Mouse (Mus musculus) MEL (cell line): ENCODE measurements around the gene Ccdc187. TPM values are rescaled to one million over a fixed set of nuclear protein-coding genes. Genes with fewer than 3 reads are reported as not detected.

Source experiments
- DNase-seq: peaks from one replicate; pipeline ENCODE4 v3.0.0; 2011; ENCODE audit warnings: low read depth, low spot score
- H3K27ac ChIP-seq: 2 replicates; pipeline ENCODE4 v1.5.1; 2012; ENCODE audit warnings: low read depth, mild to moderate bottlenecking, control low read depth, low read length, moderate library complexity; ENCODE audit not compliant: control insufficient read depth
- H3K27me3 ChIP-seq, 2 experiments: fragments of 150-350 bp in 1 of 2; sonication (generic) in 1 of 2; 2 replicates each; pipeline ENCODE4 v1.6.1; 2012; ENCODE audit warnings: low read length in 2 of 2, mild to moderate bottlenecking in 2 of 2, improper control_type of control experiment in 1 of 2, moderate library complexity in 1 of 2; ENCODE audit not compliant: insufficient read depth in 2 of 2, control insufficient read depth in 1 of 2
- H3K36me3 ChIP-seq, 2 experiments: 2 replicates each; pipeline ENCODE4 v1.6.1; 2012 to 2014; ENCODE audit warnings: low read length in 2 of 2, improper control_type of control experiment in 1 of 2, inconsistent platforms in 1 of 2, mild to moderate bottlenecking in 1 of 2; ENCODE audit not compliant: insufficient read depth in 2 of 2, control insufficient read depth in 1 of 2
- H3K4me1 ChIP-seq, 2 experiments: fragments of 150-350 bp in 1 of 2; sonication (generic) in 1 of 2; 2 replicates each; pipeline ENCODE4 v1.6.1; 2012; ENCODE audit warnings: low read length in 2 of 2, improper control_type of control experiment in 1 of 2, mild to moderate bottlenecking in 1 of 2; ENCODE audit not compliant: insufficient read depth in 2 of 2, control insufficient read depth in 1 of 2
- H3K4me3 ChIP-seq, 2 experiments: fragments of 150-350 bp in 1 of 2; sonication (generic) in 1 of 2; 2 replicates each; pipeline ENCODE4 v1.5.1; 2012; ENCODE audit warnings: low read depth in 2 of 2, low read length in 2 of 2, mild to moderate bottlenecking in 2 of 2, moderate library complexity in 2 of 2, control low read depth in 1 of 2, improper control_type of control experiment in 1 of 2; ENCODE audit not compliant: control insufficient read depth in 1 of 2, insufficient read depth in 1 of 2
- H3K79me2 ChIP-seq: 2 replicates; pipeline ENCODE4 v1.6.1; 2012; ENCODE audit warnings: mild to moderate bottlenecking, low read length, moderate library complexity; ENCODE audit not compliant: control insufficient read depth, poor library complexity, insufficient read depth
- H3K9ac ChIP-seq: 2 replicates; pipeline ENCODE4 v1.6.1; 2012; ENCODE audit warnings: low read depth, mild to moderate bottlenecking, control low read depth, low read length, moderate library complexity; ENCODE audit not compliant: control insufficient read depth, poor library complexity, severe bottlenecking
- H3K9me3 ChIP-seq: fragments of 150-350 bp; sonication (generic); replicated peaks from 2 replicates; pipeline ENCODE4 v1.6.1; 2012; ENCODE audit warnings: mild to moderate bottlenecking, low read length, improper control_type of control experiment, moderate library complexity; ENCODE audit not compliant: insufficient read depth
- CHD2 ChIP-seq: IDR thresholded peaks from 2 replicates; pipeline ENCODE4 v1.6.1; 2011; ENCODE audit warnings: low read length, improper control_type of control experiment
- CTCF ChIP-seq, 3 experiments: IDR thresholded peaks in 2 of 3; conservative IDR thresholded peaks in 1 of 3; 2 replicates each; pipeline ENCODE4 v1.5.1; 2011 to 2012; ENCODE audit warnings: low read length in 3 of 3, low read depth in 2 of 3, mild to moderate bottlenecking in 2 of 3, improper control_type of control experiment in 1 of 3, inconsistent platforms in 1 of 3, mixed read lengths in 1 of 3, moderate library complexity in 1 of 3; ENCODE audit not compliant: control insufficient read depth in 1 of 3, insufficient read depth in 1 of 3, poor library complexity in 1 of 3, severe bottlenecking in 1 of 3
- ELF1 ChIP-seq: IDR thresholded peaks from 2 replicates; pipeline ENCODE4 v1.6.1; 2014; ENCODE audit warnings: low read depth, mild to moderate bottlenecking, inconsistent platforms, low read length, improper control_type of control experiment, moderate library complexity
- GABPA ChIP-seq: IDR thresholded peaks from 2 replicates; pipeline ENCODE4 v1.6.1; 2012; ENCODE audit warnings: low read depth, mild to moderate bottlenecking, inconsistent platforms, low read length, improper control_type of control experiment, moderate library complexity
- MAFK ChIP-seq: IDR thresholded peaks from 2 replicates; pipeline ENCODE4 v1.6.1; 2011; ENCODE audit warnings: low read depth, mild to moderate bottlenecking, low read length, improper control_type of control experiment, borderline replicate concordance
- MYB ChIP-seq: IDR thresholded peaks from 2 replicates; pipeline ENCODE4 v1.6.1; 2011; ENCODE audit warnings: mild to moderate bottlenecking, low read depth, low read length, improper control_type of control experiment
- MYC ChIP-seq: IDR thresholded peaks from 2 replicates; pipeline ENCODE4 v1.6.1; 2011; ENCODE audit warnings: low read depth, mild to moderate bottlenecking, low read length, improper control_type of control experiment, moderate library complexity
- POLR2AphosphoS2 ChIP-seq: IDR thresholded peaks from 2 replicates; pipeline ENCODE4 v1.6.1; 2011; ENCODE audit warnings: low read length, improper control_type of control experiment
- RAD21 ChIP-seq: IDR thresholded peaks from 2 replicates; pipeline ENCODE4 v1.6.1; 2011; ENCODE audit warnings: mild to moderate bottlenecking, low read depth, low read length, improper control_type of control experiment
- SIN3A ChIP-seq: IDR thresholded peaks from 2 replicates; pipeline ENCODE4 v1.6.1; 2012; ENCODE audit warnings: low read length, improper control_type of control experiment, inconsistent platforms
- SMC3 ChIP-seq: IDR thresholded peaks from 2 replicates; pipeline ENCODE4 v1.6.1; 2011; ENCODE audit warnings: low read depth, low read length, improper control_type of control experiment
- TAL1 ChIP-seq: IDR thresholded peaks from 2 replicates; pipeline ENCODE4 v1.6.1; 2012; ENCODE audit warnings: mild to moderate bottlenecking, inconsistent platforms, low read length, moderate library complexity, mixed read lengths
- ZC3H11A ChIP-seq: IDR thresholded peaks from 2 replicates; pipeline ENCODE4 v1.6.1; 2012; ENCODE audit warnings: low read depth, mild to moderate bottlenecking, inconsistent platforms, low read length, improper control_type of control experiment
- ZNF384 ChIP-seq: IDR thresholded peaks from 2 replicates; pipeline ENCODE4 v1.6.1; 2012; ENCODE audit warnings: low read depth, mild to moderate bottlenecking, inconsistent platforms, low read length, improper control_type of control experiment
- polyA plus RNA-seq, 2 experiments: library from polyadenylated mRNA; stranded (reverse) in 1 of 2; unstranded in 1 of 2; fragments of >175 nt in 1 of 2; fragments of >200 nt in 1 of 2; gene quantifications; 2 replicates each; pipeline versions ENCODE4 v1.2.1 to v1.2.4; 2012; ENCODE audit warnings: low replicate concordance in 2 of 2, low read depth in 1 of 2; ENCODE audit not compliant: insufficient read length in 2 of 2, insufficient read depth in 1 of 2, missing spikeins in 1 of 2
- total RNA-seq: library from RNA; depleted of rRNA; stranded (reverse); fragments of 300-350 nt; gene quantifications from 2 replicates; pipeline ENCODE4 v1.2.3, GENCODE M21; 2012

Gene Ccdc187
- total and polyA plus RNA-seq, 3 experiments = not detected

DNA sequence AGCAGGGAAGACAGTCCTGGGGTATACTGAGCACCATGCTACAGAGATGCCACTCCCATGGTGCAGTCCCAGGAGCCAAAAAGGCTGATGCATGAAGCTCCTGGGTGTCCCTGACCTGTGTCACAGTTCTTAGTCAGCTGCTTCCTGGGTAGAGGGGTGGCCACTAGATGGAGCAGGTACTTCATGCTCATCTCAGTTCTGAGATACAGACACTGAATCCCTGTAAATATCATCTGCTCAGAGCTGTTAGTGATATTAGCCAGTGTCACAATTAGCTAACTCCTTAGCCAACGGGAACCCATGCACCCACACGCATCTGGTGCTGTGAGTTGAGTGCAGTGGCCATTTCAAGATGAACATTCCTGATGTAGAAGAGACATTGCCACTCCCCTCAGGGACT, 30.6 kb upstream of the Ccdc187 start:
- no peak overlapping the region for H3K27ac ChIP-seq
- H3K9ac ChIP-seq = no peak overlapping the region
- H3K36me3 ChIP-seq = no peaks in the 10 kb centered on the region
- no peak overlapping the region for H3K4me3 ChIP-seq
- H3K9me3 ChIP-seq = no peaks in the 10 kb centered on the region
- H3K4me1 ChIP-seq = no peaks in the 10 kb centered on the region; a peak in 1 of 4 replicates
- TF ChIP-seq POLR2AphosphoS2 (no peak), ZC3H11A (peak; percentile 30; the same call in 1 of the 2 replicates), TAL1 (no peak), SMC3 (peak; percentile 53), MYC (no peak), CTCF (IDR thresholded peaks at IDR 0.05 in 2 of 3, conservative IDR thresholded peaks at IDR 0.05 in 1 of 3; ENCODE audit: control insufficient read depth in 1 of 3, insufficient read depth in 1 of 3, low read depth in 2 of 3, low read length in 3 of 3, poor library complexity in 1 of 3, severe bottlenecking in 1 of 3) (peak; percentile 35 to 61 (median 41); a peak in 5 of 6 replicates), ZNF384 (no peak), RAD21 (peak; percentile 58), MAFK (no peak)
- peak; percentile 43 for DNase-seq
- no peaks in the 10 kb centered on the region for H3K27me3 ChIP-seq
- H3K79me2 ChIP-seq = no peaks in the 10 kb centered on the region

DNA sequence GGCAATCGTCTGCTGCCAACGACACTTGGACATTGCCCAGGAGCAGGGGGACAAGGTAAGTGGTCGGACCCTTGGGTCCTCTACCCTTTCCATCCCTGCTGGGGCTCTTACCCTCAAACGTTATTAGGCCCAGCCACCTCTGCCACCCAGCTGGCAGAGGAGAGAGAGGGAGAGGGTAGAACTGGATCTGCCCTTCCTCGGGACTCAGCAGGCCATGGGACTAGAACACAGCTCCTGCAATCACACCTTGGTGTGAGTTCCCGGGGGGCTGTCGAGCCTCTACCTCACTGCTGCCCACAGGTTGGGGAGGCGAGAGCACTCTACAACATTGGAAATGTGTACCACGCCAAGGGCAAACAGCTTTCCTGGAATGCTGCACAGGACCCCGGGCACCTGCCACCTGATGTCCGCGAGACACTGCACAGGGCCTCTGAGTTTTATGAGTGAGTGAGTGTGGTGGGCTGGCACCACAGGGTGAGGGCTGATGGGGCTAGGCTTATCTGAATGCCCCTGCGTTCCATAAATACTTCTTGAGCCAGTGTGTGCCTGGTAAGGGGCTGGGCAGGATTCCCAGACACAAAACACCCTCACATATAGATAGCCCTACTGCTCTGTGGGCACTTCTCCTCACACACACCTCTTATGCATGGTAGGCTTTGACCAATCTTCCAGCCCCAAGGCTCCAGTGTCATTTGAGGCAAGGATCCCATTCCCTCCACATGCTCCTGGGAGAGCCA, 29.4 kb upstream of the Ccdc187 start:
- Histone ChIP-seq H3K4me3 (no peak overlapping the region), H3K27me3 (no peaks in the 10 kb centered on the region), H3K79me2 (no peaks in the 10 kb centered on the region), H3K27ac (no peak overlapping the region), H3K9me3 (no peaks in the 10 kb centered on the region), H3K4me1 (no peaks in the 10 kb centered on the region), H3K36me3 (no peaks in the 10 kb centered on the region), H3K9ac (no peak overlapping the region)
- TF ChIP-seq CHD2 (no peak), MAFK (no peak), SIN3A (no peak), RAD21 (no peak), GABPA (no peak), ELF1 (no peak), MYB (no peak)
- DNase-seq = no peak
